Mouse (Mus musculus) hindbrain, postnatal 0 days (tissue): ENCODE data around the gene 6820408C15Rik. TPM values are rescaled to one million over a fixed set of nuclear protein-coding genes. Genes with fewer than 3 reads are reported as not detected.

Experiments used
- ATAC-seq: fragments of 200-750 bp; cut with Nextera tagmentation; 2 replicates; pipeline ENCODE4 v1.8.0; 2017; ENCODE audit warnings: mild to moderate bottlenecking, moderate TSS enrichment, moderate library complexity
- DNase-seq: peaks from one replicate; pipeline ENCODE4 v3.0.0-alpha.2; 2015; ENCODE audit warnings: low spot score
- H3K27ac ChIP-seq: fragments of 300-500 bp; sonication (generic); 2 replicates; pipeline ENCODE4 v1.5.1; 2014; ENCODE audit warnings: mild to moderate bottlenecking
- H3K27me3 ChIP-seq: fragments of 300-500 bp; sonication (generic); 2 replicates; pipeline ENCODE4 v1.6.1; 2014; ENCODE audit warnings: low read length, mixed read lengths; ENCODE audit not compliant: insufficient read depth
- H3K36me3 ChIP-seq: fragments of 300-500 bp; sonication (generic); 2 replicates; pipeline ENCODE4 v1.6.1; 2014; ENCODE audit warnings: low read length, mixed read lengths; ENCODE audit not compliant: insufficient read depth
- H3K4me1 ChIP-seq: fragments of 300-500 bp; sonication (generic); 2 replicates; pipeline ENCODE4 v1.6.1; 2014; ENCODE audit warnings: antibody characterized with exemption, low read length, mixed read lengths; ENCODE audit not compliant: insufficient read depth
- H3K4me2 ChIP-seq: fragments of 300-500 bp; sonication (generic); 2 replicates; pipeline ENCODE4 v1.6.1; 2014; ENCODE audit warnings: low read depth, mild to moderate bottlenecking, low read length, moderate library complexity, mixed read lengths
- H3K4me3 ChIP-seq: fragments of 300-500 bp; sonication (generic); 2 replicates; pipeline ENCODE4 v1.5.1; 2014; ENCODE audit warnings: low read length
- H3K9ac ChIP-seq: fragments of 300-500 bp; sonication (generic); replicated peaks from 2 replicates; pipeline ENCODE4 v1.6.1; 2014; ENCODE audit warnings: mild to moderate bottlenecking, low read length, moderate library complexity, mixed read lengths
- H3K9me3 ChIP-seq: fragments of 300-500 bp; sonication (generic); 2 replicates; pipeline ENCODE4 v1.6.1; 2016; ENCODE audit warnings: low read length, mixed read lengths
- CTCF ChIP-seq: IDR thresholded peaks from 2 replicates; pipeline ENCODE4 v1.5.1; 2016; ENCODE audit warnings: antibody characterized with exemption, control low read depth, low read depth
- WGBS: fragments of 180-500 bp; shearing (Covaris S2); extraction: QIAGEN DNeasy Blood & Tissue Kit; methylation state at CpG from one replicate; pipeline ENCODE4 v1.1.7; 2014; 5-methylcytosine and 5-hydroxymethylcytosine counted together
- polyA plus RNA-seq: library from polyadenylated mRNA; unstranded; fragments of >200 nt; fragmentation: Nextera tagmentation; extraction: Ambion mirVana; gene quantifications from 2 replicates; pipeline ENCODE4 v1.2.1, GENCODE M21; 2015
- total RNA-seq: library from RNA; depleted of rRNA; stranded (reverse); fragments of >200 nt; gene quantifications from 2 replicates; pipeline ENCODE4 v1.2.3, GENCODE M21; 2014

6820408C15Rik gene
- total and polyA plus RNA-seq, 2 experiments from 2014 or later = 3.9 to 4.0 TPM

DNA sequence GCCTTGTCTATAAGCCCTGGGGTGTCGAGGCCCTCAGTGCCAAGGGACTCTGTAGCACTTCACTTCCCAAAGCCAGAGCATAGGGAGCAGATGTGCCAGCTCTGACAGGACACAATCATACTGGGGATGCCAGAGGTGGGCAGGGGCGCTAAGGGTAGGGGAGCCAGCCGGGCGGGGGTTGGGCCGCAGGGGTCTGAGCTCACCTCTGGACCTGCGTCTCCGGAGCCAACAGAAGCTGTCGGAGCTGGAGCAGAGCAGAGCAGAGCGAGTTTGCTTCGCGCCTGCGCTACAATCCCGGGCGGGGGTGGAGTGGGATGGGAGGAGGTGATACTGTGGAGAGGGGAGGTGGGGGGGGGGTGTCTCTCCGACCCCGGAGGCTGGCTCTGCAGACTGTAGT lies 39.0 kb upstream of the 6820408C15Rik start, which contains the start of gene Nrsn2:
Gene Nrsn2, minus strand, starts transcription at position 294 of the 397 bp plus-strand sequence.
- Histone ChIP-seq H3K27me3 (no peaks in the 10 kb centered on the region), H3K36me3 (no peaks in the 10 kb centered on the region), H3K9ac (peak within 1 kb of the TSS; percentile 55), H3K4me1 (peaks cover 15% of the 10 kb centered on the region), H3K27ac (peak within 1 kb of the TSS; percentile 83), H3K9me3 (no peaks in the 10 kb centered on the region), H3K4me2 (peak within 1 kb of the TSS; percentile 57), H3K4me3 (peak within 1 kb of the TSS; percentile 35)
- ATAC-seq = peak; percentile 85
- peak; percentile 75 for DNase-seq
- WGBS = 3% methylated on average over 15 of the region's 16 CpGs
- no peak for TF ChIP-seq CTCF

DNA sequence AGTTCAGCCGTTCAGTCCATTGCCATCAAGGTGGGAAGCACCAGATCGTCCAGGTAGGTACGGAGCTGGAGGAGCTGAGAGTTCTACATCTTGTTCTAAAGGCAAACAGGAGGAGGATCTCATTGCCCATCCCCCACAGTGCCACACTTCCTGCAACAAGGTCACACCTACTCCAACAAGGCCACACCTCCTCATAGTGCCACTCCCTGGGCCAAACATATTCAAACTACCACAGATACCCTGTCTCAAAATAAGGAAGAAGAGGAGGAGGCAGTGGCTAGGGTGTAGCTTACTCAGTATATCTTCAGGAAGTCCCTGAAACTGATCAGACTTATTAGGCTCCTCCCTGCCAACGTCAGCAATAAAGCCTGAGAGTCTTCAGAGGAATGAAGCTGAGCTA lies 31.2 kb upstream of the 6820408C15Rik start:
- 90% methylated on average over 4 of the region's 4 CpGs for WGBS
- Histone ChIP-seq H3K9ac (no peak overlapping the region), H3K4me3 (no peak overlapping the region), H3K27ac (no peak overlapping the region), H3K9me3 (no peaks in the 10 kb centered on the region), H3K36me3 (no peaks in the 10 kb centered on the region), H3K4me2 (no peak overlapping the region), H3K27me3 (no peaks in the 10 kb centered on the region), H3K4me1 (no peaks in the 10 kb centered on the region)
- no peak for ATAC-seq
- no peak for DNase-seq
- no peak for TF ChIP-seq CTCF

DNA sequence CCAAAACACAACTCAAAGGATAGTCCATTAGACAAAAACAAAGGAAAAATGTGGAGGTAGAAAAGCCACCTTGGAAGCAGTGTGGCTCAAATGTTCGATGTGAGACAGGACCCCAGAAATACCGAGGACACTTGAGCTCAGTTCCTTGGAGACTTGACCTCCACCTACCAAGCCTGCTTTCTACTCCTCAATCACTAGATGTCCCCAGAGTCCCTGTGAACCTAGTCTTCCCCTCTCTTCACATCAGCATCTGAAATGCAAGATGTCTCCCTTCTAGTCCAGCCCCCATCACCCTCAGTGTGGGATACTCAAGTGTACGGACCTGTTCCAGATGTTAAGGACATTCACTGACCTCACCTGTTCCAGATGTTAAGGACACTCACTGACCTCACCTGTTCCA lies 22.6 kb upstream of the 6820408C15Rik start:
- H3K4me2 ChIP-seq = no peak overlapping the region
- H3K9ac ChIP-seq = no peak overlapping the region
- H3K27me3 ChIP-seq = no peaks in the 10 kb centered on the region
- no peak for ATAC-seq
- no peak overlapping the region for H3K27ac ChIP-seq
- no peaks in the 10 kb centered on the region for H3K9me3 ChIP-seq
- WGBS = 6% methylated on average over 3 of the region's 3 CpGs
- no peaks in the 10 kb centered on the region for H3K36me3 ChIP-seq
- H3K4me3 ChIP-seq = no peak overlapping the region
- peak; percentile 81 for DNase-seq
- peak; percentile 82 for TF ChIP-seq CTCF
- peaks cover 18% of the 10 kb centered on the region; the same call in 1 of the 2 replicates for H3K4me1 ChIP-seq

DNA sequence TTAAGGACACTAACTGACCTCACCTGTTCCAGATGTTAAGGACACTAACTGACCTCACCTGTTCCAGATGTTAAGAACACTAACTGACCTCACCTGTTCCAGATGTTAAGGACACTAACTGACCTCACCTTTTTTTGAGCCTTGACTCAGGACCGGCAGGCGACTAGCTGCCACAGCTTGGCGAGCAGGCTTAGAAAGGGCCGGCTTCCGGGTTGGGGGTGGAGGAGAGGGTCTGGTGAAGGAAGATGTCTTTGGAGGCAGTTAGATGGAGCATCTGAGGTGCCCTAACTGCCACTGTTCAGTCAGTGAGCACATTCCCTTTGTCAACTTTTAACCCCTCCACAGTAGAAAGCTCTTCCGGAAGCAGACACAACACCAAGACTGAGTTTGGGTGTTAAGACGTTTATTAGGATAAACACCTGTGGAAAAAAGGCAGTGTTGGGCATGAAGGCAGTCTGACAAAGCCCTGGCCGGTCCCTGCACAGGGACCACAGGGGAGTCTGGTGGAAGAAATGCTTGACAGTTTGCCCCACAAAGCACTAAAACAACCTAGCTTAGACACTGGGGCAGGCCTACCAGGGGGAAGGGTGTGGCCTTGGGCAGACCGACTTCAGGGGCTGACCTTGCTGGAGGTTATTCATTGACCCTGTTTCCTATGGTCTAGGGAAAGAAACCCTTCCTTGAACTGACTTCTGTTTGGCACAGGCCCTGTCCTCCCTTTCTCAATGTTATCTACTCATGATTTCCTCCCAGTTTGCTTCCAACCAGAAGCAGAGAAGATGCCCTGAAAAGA lies 22.0 kb upstream of the 6820408C15Rik start:
- 50% methylated on average over 9 of the region's 9 CpGs for WGBS
- H3K9ac ChIP-seq = no peak overlapping the region
- H3K9me3 ChIP-seq = no peaks in the 10 kb centered on the region
- DNase-seq (no peak), ATAC-seq (no peak)
- H3K36me3 ChIP-seq = no peaks in the 10 kb centered on the region
- TF ChIP-seq CTCF = no peak
- no peak overlapping the region for H3K4me3 ChIP-seq
- H3K4me1 ChIP-seq = peaks cover 18% of the 10 kb centered on the region; the same call in 1 of the 2 replicates
- H3K4me2 ChIP-seq = peak overlapping the region; percentile 94
- H3K27ac ChIP-seq = no peak overlapping the region
- no peaks in the 10 kb centered on the region for H3K27me3 ChIP-seq

DNA sequence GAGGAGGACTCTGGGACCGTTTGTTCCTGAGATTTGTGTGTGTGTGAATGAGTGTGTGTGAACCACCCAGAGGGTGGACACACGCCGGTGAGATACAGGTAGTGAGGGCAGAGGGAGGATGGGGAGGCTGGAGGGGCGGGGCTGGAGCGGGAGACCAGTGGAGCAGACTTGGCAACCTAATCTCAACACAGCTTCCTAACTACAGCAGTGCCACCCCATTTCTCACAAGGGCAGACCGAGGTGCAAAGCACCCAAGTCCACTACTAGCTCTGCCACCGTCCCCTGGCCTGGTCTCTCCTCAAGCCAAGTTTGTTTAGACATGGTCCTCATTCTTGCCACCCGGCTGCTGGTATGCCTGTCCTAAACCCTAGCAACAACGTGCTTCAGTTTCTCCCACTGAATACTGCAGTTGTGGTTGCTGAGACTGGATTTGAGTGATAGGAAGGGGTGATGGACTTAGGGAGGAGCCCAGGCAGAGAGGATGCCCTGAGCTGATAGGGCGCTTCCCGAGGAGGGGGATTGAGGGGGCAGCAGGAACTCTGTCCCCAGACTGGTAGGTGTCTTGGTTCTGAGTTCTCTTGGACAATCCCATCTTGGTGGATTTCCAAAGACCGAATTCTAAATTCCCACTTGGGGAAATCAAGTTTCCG lies 20.0 kb upstream of the 6820408C15Rik start:
- no peaks in the 10 kb centered on the region for H3K36me3 ChIP-seq
- peak overlapping the region; percentile 56 for H3K4me3 ChIP-seq
- H3K27ac ChIP-seq = peak overlapping the region; percentile 99
- ATAC-seq (no peak), DNase-seq (no peak)
- H3K9me3 ChIP-seq = no peaks in the 10 kb centered on the region
- H3K4me1 ChIP-seq = peaks cover 18% of the 10 kb centered on the region; the same call in 1 of the 2 replicates
- peak overlapping the region; percentile 94 for H3K4me2 ChIP-seq
- H3K27me3 ChIP-seq = no peaks in the 10 kb centered on the region
- peak overlapping the region; percentile 78 for H3K9ac ChIP-seq
- 16% methylated on average over 13 of the region's 13 CpGs for WGBS
- TF ChIP-seq CTCF = no peak

DNA sequence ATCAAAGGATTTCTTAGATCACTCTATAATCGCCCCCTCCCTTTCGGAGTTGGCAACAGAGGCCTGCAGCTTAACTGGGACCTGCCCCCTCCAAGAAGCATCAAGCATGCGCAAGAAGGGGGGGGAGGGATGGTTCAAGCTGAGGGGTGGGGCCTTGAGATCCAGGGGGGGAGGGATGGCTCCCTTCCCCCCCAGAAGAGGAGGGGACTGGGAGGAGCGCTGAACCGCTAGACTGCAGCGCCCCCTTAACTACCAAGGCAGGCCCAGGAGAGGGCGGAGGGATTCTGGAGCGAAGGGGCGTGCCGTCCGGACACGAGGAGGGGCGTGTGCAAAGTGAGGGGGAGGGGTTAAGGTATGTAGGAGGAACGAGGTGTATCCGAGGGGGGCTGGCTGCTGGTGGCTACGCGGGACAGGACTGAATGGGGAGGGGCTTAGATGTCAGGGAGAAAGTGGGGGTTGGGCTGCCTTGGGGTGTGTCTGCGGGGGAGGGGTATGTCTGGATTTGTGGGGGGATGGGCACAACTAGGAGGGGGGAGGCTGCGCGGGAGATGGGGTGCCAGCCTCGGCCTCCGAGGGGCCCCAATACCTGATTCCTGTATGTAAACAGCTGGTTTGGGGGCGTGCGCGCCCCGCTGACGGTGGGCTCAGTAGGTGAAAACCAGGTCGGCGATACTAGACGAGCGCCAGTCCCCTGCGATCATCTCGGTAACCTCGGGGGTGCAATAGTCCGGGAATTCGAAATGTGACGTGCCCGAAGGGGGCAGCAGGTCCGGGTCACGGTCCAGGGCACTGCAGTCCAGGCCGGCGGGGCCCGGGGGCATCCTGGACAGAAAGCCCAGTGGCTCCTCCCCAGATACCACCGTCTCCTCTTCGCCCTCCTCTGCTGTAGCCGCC lies 19.0 kb upstream of the 6820408C15Rik start:
- ATAC-seq (peak; percentile 76), DNase-seq (peak; percentile 97)
- Histone ChIP-seq H3K4me3 (peak overlapping the region; percentile 56), H3K9ac (peak overlapping the region; percentile 78), H3K4me2 (peak overlapping the region; percentile 94), H3K9me3 (no peaks in the 10 kb centered on the region), H3K4me1 (peaks cover 18% of the 10 kb centered on the region; the same call in 1 of the 2 replicates), H3K27ac (peak overlapping the region; percentile 99), H3K36me3 (no peaks in the 10 kb centered on the region), H3K27me3 (no peaks in the 10 kb centered on the region)
- under 1% methylated on average over 44 of the region's 46 CpGs for WGBS
- peak; percentile 74 for TF ChIP-seq CTCF
